Mouse (Mus musculus) liver, embryonic 14 days (tissue): ENCODE data around the gene Lad1. TPM values are rescaled to one million over a fixed set of nuclear protein-coding genes. Genes with fewer than 3 reads are reported as not detected.

ENCODE experiments used
- polyA plus RNA-seq: library from polyadenylated mRNA; depleted of rRNA; stranded (reverse); fragments of >200 nt; gene quantifications from 2 replicates; pipeline ENCODE4 v1.2.3, GENCODE M21; 2012; rRNA removed

Gene Lad1
- 0.05 and 0.12 TPM in 2 replicates for polyA plus RNA-seq

DNA sequence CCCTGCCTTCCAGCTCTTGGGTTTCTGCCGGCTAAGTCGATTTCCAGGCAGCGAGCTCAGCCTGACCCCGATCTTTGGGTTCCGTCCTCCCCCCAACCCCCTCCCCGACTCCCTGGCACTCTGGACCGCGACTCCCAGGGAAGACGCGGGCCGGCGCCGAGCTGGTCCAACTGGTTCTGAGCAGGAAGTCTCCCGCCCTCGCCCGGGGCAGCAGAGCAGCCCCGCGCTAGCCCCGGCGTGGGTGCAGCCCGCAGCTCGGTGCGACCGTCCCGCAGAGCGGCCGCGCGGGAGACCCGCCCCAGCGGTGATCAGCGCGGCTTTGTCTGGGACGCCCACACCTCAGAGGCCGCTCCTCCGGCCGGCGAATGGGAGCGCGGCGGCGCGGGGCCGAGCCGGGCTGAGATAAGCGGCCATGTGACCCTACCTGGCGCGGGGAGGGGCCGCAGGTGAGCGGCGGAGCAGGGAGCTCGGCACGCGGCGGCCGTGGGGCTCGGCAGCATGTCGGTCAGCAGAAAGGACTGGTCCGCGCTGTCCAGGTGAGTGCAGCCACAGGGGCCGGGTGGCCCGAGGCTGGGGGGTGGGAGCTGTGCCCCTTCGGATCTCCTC, at the start of gene Lad1:
Gene Lad1 (plus strand): TSS at position 118 of the 606 bp plus-strand sequence.

DNA sequence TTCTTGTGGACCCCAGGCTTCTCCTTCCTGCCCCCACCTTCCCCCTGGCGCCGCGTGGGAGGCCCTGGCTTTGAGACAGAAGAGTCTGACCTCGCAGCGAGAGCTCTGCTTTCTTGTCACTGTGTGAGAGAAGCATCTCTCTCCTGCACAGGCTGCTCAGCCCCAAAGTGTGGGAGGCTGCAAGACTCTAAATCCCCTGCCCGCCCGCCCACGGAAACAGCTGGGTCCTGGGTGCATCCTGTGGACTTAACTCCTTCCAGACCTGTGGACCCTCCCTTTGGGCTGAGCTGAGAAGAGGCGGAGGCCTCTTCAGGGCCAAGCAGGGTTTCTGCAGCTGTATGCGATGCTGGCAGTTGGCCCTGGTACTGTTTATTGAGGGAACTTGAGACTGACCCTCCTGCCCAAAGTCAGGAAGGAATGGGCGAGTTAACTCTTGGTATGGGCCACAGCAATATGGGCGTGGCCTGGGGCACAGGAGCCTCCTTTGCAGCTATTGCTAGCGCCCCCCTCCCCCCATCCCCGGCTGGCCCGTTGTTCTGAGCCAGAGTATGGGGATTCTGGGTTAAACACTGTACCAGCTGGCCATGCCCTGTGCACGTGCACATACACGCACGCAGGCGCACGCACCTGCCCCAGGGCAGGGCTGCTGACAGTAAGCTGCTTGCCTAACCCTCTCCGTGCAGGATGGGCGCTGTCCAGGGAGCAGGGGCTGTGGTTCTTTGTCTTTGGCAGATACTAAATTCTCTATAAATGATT, 39.4 kb upstream of the Lad1 start, which contains the start of gene Tnni1:
Gene Tnni1 (plus strand): TSS at position 655 of the 756 bp plus-strand sequence.

DNA sequence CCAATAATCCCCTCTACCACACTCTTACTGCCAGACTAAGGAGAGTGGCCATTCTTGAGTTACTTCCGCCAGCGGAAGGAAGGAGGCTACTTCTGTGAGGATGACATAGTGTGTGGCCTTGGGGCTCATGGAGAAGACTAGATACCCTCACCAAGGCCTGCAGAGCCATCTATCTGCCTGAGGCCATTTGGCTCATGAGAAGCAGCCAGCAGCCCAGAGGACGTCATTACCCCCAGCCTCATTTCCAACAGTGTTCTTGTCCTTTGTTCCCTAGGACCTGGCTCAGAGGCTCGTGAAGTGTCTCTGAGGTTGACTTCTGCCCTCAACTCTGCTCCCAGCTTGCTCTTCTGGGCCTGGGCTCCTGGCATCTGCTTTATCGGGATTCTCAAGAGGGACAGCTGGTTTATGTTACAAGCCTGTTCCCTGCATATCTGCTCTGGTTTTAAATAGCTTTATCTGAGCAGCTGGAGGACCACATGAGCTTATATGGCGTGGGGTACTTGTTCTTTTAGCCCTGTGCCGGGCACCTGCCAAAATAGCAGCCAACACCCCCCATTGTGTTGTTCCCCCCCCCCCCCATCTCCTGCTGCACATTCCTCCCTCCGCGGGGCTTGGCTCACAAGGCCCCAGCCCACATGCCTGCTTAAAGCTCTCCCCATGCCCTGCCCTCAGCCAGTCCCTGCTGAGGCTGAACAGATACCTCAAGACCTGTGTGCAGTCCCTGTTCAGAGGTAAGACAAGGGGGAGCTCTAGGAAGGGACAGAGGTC, 17.5 kb downstream of the Lad1 start, which contains the start of gene Tnnt2:
Gene Tnnt2 (plus strand): TSS at position 639 of the 768 bp plus-strand sequence.

Other genes with a start within 250 kb of the Lad1 start
- gene Nav1, start 211.3 kb upstream of the Lad1 start, polyA plus RNA-seq: 1.2 TPM in 2 replicates
- 34.8 and 38.3 TPM in 2 replicates for gene Csrp1, start 98.5 kb upstream of the Lad1 start, polyA plus RNA-seq
- 2.6 and 3.0 TPM in 2 replicates for gene Phlda3, start 52.5 kb upstream of the Lad1 start, polyA plus RNA-seq
- 1.4 and 12.2 TPM in 2 replicates for gene Tnni1, start 39.2 kb upstream of the Lad1 start, polyA plus RNA-seq
- gene Tnnt2, start 17.8 kb downstream of the Lad1 start, polyA plus RNA-seq: 0.48 and 6.8 TPM in 2 replicates
- under 0.01 and 0.05 TPM in 2 replicates for gene Pkp1, start 100.6 kb downstream of the Lad1 start, polyA plus RNA-seq
- 0.01 TPM in 1 of 2 replicates, not detected in the other for gene Igfn1, start 187.7 kb downstream of the Lad1 start, polyA plus RNA-seq
- gene Tmem9, start 189.6 kb downstream of the Lad1 start, polyA plus RNA-seq: 37.6 and 44.2 TPM in 2 replicates
- not detected in 2 replicates for gene Ascl5, start 232.2 kb downstream of the Lad1 start, polyA plus RNA-seq
- gene Cacna1s, start 234.2 kb downstream of the Lad1 start, polyA plus RNA-seq: 0.01 and 0.25 TPM in 2 replicates